Mouse (Mus musculus) CD4-positive helper T cell, adult 2 months (primary cell): ENCODE measurements around the gene Trim2.

Source experiments
- DNase-seq: peaks from one replicate; pipeline ENCODE4 v3.0.0-alpha.2; 2012; ENCODE audit warnings: low read depth, missing footprints, low spot score

Gene Trim2

DNA sequence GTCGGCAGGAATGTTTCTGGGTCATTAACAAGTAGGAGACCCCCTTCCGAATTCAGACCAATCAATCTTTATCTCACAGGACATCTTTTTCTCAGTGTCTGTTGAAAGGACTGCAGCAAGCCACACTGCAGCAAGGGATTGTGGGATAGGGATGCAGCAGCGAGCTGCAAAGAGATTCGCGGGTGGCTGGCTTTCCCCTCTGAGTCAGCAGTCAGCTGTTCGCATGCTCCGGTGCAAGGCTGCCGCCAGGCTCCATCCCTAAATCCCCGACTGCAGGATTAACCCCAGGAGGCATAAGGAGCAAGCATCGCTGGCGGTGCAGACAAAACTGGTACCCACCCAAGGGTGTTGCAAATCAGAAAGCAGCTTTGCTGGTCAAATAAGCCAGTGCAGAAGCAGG, 85.9 kb downstream of the Trim2 start:
- peak; percentile 22 for DNase-seq

DNA sequence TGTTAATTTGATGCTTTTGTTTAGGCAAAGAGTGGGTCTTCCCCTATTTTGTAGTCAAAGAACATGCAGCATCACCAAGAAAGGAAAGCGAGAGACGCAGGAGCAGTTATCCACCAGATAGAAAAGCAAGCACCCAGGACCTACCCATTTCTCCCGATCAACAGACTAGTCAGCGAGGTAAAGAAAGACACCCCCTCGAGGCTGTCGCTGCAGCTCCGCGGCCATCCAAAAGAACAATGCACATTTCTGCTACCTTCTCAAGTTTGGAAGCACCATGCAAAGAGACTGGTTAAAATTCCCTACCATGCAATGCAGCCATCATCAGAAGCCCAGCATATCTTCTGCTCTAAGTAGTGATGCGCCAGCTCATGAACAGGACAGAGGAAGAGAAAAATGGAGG, 86.4 kb downstream of the Trim2 start:
- no peak for DNase-seq

DNA sequence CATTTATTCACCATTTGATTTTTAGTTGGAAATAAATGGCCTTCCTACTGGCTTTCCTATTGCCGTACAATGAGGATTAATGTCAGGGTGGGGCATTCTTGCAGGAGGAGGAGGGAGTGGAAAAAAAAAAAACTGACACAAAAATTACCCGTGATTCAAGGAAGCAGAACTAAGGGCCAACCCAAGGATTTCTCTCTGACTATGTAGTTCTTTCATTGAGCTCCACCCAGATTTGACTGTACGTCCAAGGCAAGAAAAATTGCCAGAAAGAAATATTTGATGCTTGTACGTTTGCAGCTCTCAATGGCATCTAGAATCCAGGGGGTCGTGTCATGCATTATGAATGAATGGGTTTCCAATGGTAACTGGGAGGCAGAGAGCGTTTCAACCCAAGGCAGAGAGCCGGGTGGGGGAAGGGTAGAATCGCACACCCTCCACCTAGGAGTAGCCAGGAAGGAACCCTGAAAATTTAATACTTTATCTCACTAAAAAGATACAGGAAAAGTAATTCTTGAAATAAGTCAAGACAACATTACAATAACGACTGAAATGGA, 86.9 kb downstream of the Trim2 start:
- DNase-seq = no peak

DNA sequence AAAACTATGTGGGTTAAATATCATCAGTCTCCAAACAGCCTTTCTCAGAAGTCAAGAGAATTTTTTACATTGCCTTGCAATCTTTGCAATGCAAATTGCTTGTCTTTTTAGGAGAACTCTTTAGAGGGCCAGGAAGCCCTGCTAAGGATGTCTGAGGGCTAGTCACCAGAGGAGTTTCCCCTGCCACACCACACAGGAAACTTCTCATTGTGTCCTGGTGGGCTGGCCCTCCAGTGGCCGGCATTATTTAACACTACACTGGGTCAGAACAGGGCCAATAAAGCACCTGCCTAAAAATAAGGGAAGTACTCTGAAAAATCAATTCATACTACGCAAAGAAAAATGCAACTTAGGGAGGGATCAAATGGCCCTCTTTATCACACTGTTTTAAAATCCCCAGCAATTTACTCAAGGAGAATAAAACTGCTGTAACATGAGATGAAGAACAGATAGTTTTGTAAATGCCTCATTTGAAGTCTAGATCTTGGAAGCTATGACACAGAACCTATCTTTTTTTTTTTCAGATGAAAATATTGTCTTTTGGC, 87.4 kb downstream of the Trim2 start:
- no peak for DNase-seq

DNA sequence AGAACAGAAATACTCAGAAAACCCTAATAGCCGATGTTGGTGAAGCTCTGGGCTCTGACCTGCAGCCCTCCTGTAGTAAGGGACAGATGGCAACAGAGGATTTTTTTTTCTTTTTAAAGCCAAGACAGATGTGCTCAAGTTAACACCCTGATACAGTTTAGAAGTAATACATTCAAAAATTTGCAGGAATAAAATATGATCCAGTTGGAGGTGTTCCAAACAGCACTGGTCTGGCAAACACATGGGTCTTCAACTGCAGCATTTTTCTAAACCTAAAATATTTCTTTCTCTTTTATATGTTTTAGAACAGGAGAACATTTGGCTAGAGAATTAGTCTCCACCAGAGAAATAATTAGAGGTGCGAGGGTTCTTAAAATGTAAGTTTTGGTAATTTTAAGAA, 88.2 kb downstream of the Trim2 start:
- no peak for DNase-seq

DNA sequence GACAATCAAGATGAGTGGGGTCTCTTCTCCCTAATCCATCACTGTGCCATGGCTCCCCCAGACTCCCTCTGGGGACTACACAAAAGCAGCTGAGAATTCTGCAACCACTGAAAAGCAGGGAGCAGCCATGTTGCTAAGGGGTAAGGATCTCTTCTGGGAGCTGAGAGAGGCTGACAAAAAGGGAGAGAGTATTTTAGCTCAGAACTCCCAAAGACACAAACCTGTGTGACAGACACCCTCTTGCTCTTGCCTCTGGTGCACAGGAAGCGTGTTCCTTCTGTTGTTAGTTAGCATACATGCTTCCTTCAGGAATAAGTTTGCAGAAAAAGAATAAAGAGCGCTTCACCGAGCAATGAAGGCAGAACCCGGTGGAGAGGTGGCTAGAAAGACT, 88.7 kb downstream of the Trim2 start:
- no peak for DNase-seq

DNA sequence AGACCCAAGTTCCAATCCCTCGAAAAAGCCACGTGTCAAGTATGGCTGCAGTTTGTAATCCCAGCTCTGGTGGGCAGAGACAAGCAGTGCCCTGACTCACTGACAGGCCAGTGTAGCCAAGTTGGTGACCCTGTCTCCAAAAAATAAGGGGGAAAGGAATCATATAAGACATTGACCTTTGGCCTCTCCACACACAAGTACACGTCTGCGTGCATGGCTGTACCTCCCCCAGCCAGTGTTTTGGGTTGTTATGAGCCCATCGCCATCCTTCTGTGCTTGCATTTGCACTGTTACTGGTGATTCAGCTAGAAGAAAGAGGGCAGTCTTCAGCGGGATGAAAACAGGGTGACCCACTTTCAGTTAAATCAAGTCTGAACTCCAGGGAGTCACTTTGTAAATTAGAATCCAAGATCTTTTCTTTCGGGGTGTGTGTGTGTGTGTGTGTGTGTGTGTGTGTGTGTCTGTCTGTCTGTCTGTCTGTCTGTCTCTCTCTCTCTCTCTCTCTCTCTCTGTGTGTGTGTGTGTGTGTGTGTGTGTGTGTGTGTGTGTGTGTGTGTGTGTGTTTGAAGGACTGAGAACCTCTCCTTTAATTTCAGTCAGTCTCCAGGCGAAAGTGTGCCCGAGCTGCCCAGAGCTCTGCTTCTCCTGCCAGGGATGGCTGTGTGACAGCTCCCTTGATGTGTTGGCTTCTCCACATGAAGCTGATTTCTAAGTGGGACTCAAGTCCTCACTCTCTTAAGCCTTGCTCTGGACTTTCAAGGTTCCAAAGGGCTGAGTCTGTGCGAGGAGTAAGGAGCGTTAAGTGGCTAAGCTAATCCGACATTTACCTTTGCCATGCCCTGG, 89.3 kb downstream of the Trim2 start:
- DNase-seq = no peak

DNA sequence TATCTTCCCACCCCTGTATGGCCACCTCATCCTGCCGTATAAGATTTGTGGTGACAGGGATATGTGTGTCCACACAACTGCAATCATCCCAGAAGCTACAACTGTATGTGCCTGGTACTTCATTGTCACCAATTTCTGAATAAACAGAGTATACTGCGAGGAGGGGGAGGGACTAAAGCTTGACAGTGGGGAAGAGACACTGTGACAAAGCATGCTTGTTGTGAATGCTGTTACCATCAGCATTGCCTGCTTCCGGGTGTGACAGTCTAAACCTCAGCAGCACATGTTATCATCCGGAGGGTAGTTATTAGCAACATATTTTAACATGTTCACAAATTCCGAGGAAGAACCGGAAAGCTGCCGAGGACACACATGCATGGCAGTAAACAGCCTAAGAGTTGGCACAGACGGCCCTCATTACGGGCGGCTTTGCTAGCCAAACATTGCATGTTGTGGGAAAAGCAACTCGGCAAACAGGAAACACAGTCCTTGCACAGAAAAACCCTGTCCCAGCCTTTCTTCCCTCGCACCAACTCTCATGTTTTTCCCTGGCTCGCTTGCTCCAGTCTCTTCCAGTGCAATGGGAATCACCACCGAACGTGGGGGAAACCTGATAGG, 90.8 kb downstream of the Trim2 start:
- no peak for DNase-seq

DNA sequence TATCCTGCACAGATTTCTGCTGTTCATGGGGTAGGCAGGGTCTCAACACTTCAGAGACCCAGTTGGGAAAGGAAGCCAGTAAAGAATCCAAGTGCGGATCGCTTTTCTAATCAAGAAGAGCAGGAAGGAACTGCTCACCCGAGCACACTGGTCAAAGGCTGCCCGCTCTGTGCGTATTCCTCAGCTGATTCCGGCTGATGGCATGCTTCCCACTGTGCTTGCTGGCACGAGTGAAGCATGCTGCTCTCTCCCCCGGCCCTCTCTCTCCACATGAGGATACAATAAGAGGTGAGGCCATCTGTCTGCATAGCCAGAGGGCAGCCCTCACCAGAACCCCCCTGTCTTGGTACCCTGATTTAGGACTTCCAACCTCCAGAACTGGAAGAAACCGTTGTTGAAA, 91.4 kb downstream of the Trim2 start:
- DNase-seq = no peak

DNA sequence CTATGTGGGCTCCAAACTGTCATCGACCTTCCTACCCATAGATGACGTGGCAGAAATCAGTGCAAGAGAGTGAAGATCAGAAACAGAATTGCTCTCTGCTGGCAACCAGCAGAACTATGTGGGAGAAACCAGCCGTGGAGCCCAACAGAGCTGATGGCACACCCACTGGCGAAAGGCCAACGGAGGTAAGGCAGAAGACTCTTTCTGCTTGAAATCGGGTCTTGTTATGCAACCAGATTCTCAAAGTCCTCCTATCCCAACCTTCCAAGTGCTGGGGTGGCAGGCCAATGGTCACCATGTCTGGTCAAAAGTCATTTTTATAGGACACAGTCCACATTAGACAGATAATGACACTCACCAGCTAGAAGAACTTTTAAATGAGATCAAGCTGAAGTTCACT, 92.2 kb downstream of the Trim2 start:
- no peak for DNase-seq

DNA sequence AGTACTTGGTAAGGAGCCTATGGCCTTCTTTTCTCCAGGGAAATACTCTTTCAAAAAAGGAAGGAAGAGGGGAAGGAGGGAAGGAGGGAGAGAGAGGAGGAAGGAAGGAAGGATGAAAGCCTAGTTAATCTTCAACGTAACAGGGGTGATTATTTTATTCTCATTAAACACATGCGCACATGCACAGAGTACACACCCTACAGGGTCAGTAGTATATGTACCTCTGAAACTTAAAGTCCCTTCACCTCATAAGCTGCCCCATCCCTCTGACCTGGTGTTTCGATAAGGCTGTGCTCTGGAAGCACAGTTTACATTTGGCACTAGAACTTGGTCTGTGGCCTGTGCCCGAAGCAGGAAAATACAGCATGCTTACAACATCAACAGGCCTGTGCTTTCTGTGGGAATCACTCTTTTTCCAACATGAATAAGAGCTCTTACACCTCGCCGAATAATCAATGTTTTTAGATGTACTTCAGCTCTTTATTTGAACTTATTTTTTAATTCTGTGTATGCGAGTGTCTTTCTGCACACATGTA, 95.3 kb downstream of the Trim2 start:
- no peak for DNase-seq

DNA sequence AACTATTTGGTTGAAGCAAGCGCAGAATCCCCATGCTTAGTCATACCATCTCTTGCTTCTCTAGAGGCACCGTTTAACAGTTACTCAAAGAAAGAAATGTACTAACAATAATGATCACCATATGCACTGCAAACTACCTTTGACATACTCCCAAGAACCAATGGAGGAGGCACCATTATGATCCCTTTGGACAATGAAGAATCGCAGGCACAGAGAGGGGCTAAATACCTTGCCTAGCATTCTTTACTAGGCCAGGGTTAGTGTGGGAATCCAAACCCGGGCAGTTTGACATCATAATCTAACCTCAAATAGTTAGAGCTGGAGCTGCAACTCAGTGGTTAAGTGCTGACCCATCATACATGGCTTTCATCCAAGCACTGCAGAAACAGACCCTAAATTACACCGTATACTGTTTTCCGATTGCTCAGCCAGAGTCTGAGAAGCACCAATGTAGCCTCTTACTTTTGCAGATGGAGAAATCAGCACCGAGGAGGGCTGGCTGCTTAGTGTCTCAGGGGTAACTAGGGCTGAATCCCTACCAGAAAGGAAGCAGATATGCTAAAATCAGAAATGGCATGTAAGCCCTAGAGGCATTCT, 97.7 kb downstream of the Trim2 start:
- no peak for DNase-seq

DNA sequence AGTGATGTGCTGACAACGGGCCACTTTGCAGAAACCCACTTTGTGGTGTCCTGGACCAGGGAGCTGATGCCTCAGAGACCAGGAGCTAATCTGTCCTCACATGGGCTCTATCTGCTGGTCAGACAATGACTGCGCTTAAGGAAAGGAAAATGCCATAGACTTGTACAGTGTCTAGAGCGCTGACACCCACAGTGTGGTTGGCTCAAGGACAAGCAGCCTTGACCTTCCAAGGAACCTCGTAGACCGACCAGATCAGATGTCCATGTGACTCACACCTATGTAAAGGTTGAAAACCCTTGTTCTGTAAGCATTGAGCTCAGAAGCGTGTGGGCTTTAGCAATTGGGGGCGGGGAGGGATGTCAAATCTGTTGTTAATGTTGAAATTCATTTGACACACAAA, 98.2 kb downstream of the Trim2 start:
- no peak for DNase-seq

DNA sequence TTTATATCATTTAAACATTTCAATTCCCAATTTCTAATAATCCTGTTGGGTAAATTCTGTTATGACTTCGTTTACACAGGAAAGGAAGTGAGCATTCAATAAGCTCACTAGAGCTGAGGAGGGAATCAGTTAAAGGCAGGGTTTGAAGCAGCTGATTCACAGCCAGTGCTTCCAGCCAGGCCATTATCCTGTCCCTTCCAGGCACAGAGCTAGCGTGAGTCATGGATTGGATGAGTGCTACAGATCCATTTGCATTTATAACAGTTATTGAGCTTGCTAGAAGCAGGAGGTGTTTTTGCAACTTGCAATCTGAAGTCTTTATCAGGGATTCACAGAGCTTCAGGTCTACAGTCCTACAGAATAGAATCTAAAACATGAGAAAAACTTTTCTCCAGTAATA, 99.3 kb downstream of the Trim2 start:
- no peak for DNase-seq

DNA sequence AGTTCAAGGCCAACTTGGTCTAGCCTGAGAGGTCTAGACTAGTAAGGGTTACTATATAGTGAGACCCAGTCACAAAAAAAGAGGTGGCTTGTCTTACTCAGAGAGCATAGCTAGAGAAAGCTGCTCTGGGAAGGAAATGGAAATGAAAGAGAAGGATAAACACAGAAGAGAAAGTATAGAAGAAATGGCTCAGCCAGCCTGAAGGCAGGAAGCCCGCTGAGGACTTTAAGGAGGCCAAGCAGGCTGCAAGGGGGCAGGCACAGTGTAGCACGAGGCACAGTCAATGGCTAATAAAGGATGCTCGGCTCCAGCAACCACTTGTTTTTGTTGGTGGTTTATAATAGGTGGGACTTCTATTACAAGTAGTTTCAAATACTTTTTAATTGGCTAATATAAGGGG, 100.6 kb downstream of the Trim2 start:
- no peak for DNase-seq

DNA sequence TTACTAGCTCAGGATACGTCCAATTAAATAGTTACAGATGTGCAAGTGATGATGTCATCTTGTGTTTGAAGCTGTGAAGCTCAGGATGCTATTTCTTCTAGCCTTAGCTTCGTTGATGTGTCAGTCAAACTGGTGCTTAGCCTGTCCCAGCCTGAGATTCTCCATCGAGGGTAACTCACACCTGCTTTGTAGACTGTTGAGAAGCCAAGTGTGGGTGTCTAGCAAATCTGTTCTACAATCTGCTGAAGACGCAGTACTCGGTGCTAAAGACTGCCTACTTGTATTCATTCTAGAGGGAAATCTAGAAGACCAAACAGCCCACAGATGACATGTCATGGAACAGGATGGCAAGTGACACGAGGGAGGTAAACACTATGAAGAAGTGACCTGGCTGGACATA, 101.0 kb downstream of the Trim2 start:
- no peak for DNase-seq

DNA sequence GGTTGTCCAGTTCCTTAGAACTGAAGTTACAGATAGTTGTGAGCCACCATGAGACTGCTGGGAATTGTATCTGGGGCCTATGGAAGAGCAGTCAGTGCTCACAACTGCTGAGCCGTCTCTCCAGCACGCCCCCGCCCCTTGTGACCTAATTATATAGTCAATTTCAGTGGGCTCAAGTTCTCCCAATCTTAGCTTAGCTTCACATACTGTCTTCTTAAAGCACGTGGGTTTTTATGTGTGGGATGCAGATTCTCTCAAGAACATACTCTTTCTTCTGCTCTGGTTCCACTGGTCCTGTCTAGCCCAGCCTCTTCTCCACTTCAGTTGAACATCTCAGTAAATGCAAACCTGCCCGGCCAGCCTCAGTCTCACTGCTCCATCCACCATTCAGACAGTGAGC, 102.0 kb downstream of the Trim2 start:
- no peak for DNase-seq

DNA sequence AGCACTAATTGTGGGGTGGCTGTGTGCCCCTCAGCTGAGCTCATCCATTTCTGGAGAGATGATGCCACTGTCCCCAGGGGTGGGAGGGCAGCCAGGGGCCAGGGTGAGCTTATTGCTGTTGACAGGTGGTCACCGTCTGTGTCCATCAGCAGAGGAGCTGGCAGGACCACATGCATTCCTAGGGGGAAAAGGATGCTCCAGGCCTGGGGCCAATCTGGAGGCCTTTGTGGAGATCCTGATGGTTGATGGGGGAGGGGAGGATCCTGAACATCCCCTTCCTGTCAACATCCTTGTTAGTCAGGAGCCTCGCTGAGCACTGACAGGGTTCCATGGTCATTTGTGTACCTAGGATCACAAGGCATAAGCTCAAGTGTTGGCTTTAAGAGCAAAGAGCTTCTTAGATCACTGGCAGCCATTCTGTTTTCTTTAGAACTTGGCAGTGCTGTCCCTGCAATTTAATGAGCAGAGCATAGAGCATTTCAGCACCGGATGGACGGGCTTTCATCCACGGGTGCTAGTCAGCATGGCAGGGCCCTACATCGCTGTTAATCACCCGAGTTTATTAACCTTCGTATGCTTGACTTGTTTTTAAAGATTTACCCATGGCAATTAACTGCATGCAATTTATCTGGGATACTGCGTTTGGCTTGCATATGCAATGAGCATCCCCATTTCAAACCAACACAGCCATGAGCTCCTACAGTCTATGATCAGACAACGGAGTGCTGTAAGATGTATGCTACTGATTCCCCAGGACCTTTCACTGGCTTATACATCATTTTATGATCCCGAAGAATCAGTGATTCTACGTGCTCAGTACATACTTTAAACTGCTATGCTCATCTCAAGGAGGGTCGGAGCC, 105.9 kb downstream of the Trim2 start:
- no peak for DNase-seq

DNA sequence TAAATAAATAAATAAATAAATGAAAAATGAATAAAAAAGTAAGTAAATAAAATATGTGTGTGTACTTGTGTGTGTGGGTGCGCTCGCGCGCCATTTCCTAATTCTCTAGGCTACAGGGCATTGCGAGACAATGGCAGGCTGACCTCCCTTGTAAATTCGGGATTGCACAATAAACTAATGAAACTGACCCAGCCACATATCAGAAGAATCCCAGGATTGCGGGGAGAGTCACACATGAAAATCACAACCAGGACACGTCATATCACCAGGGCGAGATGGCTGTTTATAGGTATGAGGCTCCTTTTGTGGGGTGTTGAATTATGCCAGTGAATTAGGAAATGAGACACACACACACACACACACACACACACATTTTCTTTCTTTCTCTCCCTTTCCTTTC, 107.2 kb downstream of the Trim2 start:
- DNase-seq = no peak

DNA sequence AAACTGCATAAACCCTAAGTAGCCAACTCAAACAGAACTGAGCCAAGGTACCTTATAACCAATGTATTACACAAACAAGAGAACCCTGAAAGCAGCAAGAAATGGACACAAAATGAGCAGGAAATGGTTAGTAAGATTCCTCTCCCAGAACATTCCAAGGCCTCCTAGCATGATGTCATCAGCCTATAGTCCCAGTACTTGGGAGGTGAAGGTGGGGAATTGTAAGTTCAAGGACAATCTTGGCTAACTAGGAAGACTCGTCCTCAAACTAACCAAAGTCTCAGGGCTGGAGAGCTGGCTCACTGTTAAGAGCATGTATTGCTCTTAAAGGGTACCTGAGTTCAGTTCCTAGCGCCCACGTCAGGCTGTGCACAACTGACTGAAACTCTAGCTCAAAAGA, 108.4 kb downstream of the Trim2 start:
- DNase-seq = no peak

DNA sequence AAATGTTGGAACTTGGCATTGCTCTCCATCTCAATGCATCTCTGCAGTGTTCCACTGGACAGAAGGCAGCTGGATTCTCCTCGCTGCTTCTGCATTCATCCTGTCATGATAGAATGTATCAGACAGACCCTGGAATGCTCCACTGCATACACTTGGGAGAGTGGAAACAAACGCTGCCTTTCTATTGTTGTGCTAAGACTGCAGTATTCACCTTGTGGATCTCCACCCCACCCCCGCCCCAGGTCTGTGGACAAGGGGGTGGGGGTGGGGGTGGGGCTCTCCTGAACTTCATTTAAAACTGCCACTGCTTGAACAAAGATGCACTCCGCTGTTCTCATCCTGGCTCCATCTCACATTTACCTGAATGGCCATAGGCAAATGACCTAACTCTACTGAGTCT, 112.8 kb downstream of the Trim2 start:
- no peak for DNase-seq
